Mouse (Mus musculus) ES-CJ7 (cell line): ENCODE data around the gene Tmem108.

Source experiments
- DNase-seq: peaks from one replicate; pipeline ENCODE4 v3.0.0; 2011; ENCODE audit warnings: low read depth, low spot score

The Tmem108 gene

DNA sequence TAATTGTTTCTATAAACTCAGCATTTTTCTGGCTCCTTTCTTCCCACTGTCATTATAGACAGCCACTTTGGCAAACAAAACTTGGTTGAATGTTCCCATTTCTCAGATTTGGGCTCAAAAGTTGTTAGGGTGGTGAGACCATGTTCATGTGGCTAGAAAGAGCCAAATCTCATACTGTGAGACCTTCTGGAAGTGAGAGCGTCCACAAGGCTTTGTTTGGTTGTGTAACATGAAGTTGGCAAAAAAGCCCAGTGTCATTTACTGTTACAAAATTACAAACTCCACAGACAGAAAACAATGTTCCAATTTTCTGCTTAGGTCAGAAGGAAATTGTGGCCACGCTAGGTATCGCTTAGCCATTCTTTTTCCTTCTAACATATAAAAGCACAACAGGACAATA is 213.0 kb downstream of the Tmem108 start:
- no peak for DNase-seq

DNA sequence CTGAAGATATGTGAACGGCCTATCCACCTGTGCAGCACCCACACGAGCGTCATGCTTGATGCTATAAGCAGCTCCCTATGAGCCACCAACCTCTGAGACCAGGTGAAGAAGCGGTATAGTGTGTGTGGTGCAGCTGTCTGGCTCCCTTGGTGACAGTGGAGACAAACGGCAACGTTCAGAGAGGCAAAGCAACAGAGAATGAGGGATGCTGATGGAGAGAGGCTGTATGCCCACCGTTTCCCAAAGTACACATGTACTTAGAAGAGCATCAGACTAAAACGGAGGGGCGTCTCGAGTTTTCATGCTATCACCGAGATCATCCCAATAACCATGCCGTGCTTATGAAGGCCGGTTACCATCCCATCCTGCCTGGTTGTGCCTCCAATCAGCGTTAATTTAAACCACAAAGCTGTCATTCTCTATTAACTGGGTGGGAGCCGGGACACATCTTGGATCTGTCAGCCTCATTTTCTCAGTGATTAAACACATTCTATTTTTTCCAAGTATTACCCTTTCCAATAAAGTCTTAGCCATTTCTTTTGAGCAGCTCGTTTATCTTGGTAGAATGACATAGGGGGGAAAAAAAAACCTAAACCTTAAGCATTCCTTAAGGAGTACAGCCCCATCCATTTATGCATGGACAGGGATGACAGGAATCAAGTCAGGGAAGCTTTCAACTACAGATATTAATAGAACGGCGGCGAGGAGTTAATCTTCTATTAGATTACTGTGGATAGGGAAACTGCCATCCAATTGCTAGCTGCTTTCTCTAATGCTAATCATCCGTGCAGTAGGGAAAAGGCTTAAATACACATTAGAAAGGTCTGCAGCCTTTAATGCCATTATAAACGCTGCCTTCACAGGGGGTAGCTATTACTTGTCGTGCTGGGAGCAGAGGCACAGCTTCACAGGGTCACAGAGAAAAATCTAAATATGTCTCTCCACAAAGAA is 214.7 kb downstream of the Tmem108 start:
- DNase-seq, result no peak

DNA sequence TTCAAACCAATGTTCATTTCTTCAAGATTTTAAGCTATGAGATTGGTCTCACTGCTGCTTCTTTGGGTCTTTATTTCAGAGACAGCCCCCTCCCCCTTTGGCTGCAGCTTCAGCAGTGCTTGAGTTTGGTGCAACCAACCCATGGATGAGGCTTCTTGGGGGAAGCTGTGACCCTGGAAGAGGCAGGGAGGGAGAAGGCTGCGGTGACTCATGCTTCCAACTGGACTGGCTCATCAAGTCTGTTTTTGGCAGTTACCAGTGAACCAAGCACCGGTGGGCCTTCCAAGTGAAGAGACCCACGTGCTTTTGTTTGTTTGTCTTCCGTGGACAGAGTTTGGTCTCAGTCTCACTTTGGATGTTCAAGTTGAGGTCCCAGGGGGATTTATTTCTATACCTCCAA is 215.9 kb downstream of the Tmem108 start:
- DNase-seq, result no peak

DNA sequence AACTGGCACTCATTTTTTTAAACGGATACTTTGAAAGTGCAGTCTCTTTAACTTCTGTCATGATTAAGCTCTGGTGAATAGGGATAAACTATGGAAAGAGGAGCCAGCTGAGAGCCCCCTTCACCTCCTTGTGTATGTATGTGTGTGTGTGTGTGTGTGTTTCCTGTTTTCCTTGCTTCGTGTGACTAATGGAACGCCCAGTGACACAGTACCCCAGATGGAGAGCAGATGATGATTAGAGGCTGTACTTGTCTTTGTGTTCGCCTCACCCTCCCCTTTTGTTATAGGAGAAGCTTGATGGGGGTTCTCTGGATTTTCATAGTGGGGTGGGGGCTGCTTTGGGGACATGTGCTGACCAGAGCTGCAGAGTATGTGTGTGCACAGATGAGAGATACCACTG is 216.4 kb downstream of the Tmem108 start:
- DNase-seq, result no peak

DNA sequence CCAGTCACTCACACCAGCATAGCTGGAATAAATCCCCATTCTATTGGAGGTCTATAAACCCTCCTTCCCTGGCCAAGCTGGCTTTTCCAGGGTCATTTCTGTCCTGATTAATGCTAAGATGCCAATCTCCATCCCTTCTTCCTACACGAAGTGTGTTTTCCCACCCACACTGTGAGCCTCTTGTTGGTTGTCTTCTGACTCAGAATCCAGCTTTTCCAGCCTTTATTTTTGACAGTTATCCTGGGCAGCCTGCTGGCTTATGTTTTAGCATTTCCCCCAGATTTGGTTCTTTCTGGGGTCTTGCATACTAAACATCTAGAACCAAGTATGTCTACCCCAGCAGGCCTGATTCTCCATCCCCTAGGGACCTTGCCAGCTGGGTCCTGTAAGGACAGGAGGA is 217.0 kb downstream of the Tmem108 start:
- DNase-seq, result no peak

DNA sequence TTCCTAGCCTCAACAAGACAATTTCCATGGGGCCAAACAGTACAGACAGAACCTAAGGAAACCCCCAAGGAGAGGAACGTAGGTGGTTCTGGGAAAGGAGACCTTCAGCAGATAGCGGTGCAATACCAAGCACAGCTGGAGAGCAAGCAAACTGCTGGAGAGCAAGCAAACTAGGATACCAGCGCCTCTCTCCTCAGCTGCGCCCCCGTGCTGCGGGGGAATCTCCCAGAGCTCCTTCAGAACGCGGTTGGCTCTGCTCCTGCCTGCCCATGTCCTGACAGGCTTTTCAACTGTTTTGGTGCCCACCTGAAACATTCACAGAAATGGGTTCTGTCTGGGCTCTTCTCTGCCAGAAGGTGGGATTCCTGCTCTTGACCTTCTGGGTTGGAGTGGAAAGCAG is 221.1 kb downstream of the Tmem108 start:
- DNase-seq, result peak; percentile 60

DNA sequence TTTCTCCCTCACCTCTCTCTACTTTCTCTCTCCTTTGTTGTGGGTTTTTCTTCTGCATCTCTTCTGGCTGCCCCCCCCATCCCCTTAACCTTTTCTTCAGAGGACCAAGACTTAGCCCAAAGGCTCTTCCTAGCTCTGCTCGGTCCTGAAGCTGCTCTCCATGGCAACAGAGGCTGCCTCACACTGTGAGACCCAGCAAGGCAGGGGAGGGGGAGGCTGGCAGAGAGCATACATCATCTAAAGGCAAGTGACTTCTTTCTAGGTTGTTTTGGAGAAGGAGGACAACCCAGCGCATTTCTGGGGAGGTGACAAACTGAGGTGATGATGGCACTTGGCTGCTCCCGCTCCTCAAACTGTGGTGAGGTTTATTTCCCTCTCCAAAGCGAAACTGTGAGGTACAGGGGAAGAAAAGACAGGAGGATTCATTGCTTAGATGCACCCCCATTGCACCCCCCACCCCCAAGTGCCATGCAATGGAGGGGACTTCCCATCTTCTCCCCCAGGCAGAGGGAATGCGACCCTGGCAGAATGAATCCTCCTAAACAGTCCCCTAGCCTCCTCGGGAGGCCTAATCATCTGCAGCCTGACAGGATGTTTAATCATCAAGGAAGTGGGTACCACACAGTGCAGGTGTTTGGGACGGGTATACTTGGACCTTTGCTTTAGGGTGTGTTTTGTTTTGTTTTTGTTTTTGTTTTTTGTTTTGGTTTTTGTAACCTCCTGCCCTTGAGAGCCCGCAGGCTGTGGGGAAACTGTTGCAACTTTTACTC is 223.4 kb downstream of the Tmem108 start:
- DNase-seq, result no peak

DNA sequence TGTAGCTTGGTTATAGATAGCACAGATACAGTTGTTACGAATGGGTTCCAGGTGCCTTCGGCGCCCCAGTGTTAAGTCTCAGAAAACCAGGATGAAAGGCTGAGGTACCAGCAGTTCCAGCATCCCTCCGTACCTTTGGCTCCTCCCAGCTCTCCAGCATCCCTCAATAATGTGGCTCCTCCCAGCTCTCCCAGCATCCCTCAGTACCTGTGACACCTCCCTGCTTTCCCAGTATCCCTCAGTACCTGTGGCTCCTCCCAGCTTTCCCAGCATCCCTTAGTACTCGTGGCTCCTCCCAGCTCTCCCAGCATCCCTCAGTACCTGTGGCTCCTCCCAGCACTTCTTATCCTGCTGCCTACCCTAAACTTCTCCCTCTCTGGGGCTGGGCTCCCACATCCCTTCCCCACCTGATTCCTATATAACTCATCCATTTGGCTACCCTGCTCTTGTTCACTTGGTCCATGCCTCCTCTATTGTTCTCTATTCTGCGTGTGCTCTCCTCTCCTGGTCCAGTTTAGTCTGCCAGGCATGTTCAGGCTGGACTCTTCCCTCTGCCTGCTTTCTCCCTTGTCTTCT is 225.5 kb downstream of the Tmem108 start:
- peak; percentile 75 for DNase-seq

DNA sequence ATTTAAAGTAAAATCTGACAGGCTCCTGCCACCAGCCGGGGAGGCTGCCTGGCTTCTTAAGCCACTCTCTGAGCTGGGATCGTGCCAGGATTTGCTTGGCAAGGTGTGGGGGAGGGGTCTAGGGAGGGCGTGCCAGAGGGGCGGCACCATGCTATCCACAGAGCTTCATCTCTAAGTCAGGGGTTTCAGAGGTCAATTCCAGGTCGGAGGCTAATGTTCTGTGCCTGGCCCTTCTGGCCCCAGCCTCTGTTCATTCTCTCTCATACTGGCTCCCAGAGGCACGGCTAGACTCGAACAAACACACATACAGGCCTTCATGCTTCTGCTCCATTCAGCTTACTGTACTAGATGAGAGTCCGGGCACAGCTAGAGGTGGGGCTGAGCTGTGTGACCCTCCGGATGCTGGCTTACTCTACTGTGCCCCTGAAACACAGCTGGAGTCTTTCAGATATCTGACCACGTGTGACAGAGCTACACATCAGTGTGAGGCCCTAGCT is 236.5 kb downstream of the Tmem108 start:
- DNase-seq, result peak; percentile 68

DNA sequence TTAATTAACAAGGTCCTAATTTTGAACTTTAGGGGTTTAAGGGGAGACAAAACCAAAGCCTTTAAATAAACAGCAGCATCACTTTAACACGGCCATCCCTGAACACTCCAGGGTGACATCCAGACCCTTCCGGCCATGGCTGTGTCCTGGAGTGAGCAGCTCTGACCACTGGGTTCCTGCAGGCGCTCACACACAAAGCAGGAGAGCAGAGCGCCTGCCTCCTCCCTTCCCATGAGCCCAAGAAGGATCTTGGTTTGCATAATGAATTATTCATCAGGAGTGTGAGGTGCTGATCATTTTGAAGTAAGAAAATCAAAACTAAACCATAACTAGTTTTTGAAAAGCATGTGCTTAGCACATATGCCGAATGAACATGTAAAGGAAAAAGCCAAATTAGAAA is 237.0 kb downstream of the Tmem108 start:
- peak; percentile 31 for DNase-seq

DNA sequence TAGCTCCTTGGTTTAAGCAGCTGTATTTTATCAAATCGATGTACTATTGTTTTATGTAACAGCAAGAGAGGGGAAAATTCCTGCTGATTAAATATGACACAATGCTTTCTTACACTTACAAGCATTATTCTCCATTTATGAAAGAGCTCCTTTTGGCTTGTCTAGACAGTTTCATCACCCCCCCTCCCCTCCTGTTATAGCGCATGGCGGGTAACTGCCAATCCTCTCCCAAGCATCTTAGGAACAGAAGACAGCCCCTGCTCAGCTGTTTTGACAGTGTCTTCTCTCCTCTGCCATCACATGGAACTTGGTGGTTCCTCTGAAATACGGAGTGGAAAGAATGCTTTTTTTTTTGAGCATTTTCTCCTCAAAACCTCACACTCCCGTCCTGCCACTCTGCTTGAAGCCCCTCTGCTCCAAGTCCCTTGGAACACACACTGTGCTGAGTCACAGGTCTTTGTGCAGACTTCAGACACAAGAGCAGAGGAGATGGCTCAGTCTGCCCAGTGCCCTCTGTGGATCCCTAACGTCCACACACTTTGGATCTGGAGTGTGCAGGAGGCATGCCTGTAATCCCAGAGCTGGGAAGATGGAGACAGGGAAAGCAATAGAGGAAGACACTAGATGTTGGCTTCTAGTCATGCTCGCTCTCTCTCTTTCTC is 237.8 kb downstream of the Tmem108 start:
- DNase-seq, result no peak

DNA sequence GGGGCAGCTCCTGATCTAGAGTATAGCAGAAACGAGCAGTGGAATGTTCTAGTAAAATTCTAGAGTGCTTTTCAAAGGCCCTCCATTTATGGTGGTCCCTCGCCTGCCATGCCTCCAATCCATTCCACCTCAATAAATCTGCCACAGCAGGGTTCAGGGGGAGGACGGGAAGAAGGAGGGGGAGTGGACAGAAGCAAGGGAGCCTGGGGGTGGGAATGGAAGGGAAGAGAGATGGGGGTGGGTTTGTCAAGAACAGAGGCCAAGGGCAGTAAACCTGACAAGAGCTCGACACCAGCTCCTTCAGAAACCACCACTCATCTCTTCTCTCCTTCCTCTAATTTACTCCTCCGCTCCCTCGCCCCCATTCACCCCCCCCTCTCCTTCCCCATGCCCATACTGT is 238.6 kb downstream of the Tmem108 start:
- DNase-seq, result no peak

DNA sequence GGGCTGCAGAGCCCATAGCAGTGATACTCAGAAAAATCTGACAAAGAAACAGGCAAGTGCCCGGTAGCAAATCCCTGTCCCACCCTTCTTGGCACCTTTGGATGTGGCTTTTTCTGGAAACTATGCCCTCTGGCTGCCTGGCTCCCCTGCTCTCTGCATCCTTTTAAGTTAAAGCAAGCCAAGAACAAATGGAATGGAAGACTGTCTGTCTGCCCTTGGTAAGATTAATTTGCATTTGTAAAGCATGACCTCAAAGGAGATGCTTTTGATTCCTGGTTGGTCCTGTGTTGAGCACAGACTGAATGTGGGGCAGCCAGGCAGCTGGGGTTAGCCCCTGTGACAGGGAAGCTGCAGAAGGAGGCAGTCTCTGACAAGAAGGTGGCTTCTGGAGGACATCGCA is 247.8 kb downstream of the Tmem108 start:
- peak; percentile 89 for DNase-seq

DNA sequence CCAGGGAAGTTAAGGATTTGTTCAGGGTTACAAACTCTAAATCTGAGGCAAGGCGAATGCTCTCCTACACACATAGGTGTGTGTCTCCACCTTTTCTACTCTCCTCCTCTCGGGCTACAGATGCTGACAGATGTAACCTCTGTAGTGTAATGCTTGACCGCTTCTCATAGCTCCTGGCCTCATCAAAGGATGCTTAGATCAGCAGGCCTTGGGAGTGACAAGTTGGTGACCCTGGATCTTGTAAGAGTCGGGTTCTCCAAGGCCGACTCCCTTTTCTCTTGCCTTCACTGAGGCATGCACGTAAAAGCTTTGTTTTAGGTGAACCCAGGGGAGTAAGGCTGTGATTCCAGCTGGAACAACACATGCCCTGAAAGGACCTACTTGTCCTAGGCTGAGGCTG is 249.4 kb downstream of the Tmem108 start:
- DNase-seq, result no peak

DNA sequence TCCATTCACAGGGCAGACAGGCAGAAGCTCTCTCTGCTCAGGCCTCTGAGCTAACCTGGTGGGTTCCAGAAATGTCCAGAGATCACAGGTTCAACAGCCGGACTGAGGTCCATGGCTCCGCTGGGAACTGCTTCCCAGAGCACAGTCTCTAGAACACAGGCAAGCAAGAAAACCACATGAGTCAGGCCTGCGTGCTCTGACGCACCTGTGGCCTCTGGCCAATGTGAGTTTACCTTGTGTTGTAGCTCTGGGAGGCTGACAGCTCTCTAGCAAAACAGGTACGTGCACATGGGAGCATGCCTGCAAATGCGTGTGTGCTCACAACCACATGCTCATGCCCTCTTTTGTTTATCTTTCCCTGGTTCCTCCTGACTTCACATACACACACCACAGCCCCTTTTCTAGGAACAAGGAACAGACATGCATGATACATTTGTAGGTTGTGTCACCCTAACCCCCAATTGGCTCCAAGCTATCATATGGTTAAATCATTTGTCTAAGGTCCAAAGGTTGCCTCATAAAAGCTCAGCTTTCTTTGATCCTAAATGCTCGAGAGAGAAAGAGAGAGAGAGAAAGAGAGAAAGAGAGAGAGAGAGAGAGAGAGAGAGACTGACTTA is 254.6 kb downstream of the Tmem108 start:
- DNase-seq, result no peak

DNA sequence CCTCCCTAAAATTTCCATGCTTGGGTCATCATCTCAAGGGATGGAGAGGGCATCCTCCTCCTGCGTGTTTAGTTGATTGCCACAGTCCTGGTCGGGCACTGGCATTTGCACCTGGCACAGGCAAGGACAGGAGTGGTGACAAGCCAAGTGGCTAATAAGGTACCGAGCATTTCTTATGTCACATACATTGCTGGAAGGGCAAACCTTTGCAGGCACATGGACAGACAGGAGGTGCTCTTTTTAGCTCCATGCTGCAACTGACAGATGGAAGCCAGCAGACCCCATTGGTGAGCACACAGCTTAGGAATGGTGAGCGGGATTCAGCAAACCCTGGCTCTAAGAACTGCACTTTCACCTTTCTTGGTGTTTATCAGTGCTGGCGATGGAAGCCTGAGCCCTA is 256.6 kb downstream of the Tmem108 start:
- no peak for DNase-seq

DNA sequence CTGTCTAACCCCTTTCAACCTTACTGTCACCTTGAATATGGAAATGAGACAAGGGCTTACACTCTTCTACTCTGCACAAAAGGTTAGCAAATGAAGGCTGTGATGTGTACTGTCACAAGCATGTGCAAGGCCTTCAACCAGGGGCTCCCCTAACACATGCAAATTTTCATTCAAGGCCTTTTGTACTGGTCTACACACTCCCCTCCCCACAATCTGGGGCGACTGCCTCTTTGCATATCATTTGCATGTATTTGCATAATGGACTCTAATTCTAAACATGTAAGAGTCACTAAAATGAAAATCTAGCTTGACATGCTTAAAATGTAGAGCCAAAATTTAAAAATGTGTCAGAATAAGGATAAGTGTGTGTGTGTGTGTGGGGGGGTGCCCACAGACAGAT is 257.0 kb downstream of the Tmem108 start:
- peak; percentile 66 for DNase-seq

DNA sequence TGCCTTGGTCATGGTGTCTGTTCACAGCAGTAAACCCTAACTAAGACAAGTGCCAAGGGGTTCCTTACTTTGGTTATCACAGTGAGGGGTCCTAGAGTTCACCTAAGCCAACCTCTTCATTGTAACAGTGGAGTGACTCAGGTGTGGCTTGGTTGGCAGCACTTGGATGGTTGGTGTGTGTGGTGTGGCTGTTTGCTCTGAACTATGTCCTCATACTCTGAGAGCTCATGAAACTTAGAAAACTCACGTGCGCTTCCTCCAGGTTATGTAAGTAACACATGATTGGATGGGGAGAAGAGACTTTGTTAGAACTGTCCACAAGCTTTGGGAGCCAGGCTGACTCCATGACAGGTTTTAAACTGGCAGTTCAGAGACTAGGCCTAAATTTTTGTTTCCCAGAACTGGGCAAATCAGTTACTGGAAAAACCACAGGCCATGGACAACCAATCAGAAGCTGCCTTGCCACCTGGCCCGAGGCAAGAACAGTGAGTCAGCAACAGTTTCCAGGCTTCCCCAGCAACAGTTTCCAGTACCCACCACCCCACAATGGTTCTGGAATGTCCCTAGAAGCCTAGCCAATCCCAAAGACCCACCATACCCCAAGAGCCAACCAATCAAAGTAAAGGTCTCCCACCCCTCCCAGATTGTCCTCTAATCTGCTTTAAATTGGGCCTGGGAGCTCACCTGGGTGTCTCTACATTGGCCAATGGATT is 257.9 kb downstream of the Tmem108 start:
- DNase-seq, result peak; percentile 35

DNA sequence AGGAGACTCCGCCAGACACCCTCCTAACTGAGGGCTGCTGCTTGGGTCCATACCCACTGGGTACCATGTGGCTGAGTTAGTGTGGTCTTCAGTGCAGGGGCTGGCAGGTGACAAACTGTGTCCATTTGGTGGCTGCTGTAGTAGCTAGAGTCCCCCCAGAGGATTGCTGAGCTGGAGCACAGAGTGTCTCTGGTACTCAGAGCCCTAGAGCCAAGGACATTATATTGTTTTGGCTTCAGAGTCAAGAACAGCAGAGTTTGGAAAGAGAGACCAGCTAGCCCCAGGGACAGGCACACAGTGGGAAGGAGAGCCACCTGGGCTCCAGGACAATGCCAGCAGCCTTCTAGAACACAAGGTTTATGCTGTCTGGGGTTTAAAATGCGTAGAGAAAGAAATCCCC is 259.0 kb downstream of the Tmem108 start:
- DNase-seq, result no peak

DNA sequence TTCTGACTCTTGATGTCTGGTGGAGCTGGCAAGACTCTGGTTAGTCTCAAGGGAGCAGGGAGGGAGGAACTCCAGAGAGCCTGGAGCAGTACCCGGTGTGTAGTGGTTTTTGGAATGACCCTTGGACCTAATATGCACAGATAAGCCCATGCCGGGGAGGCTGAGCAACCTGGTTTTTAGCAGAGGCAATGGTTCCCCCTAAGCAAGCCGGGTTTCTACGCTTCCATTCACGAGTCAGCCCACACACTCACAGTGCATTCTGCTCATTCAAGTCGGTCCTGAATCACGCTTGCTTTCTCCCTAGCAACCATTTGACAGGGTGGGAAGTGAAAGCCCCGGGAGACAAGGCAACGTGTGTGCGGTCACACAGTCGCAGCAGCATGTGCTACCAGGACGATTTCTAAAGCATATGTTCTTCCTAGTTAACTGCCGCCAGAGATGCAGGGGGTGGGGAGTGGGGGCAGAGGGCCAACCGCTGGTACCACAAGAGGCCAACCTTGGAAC is 259.7 kb downstream of the Tmem108 start:
- DNase-seq, result no peak
